Mouse (Mus musculus): ENCODE data around the gene Cyp1a2. TPM values are rescaled to one million over a fixed set of nuclear protein-coding genes. Genes with fewer than 3 reads are reported as not detected.

Gene Cyp1a2
- polyA plus RNA-seq, 1 experiment, result 0.08 TPM

- DNase-seq (ENCODE audit: low read depth), result no peak
These were observed 12.0 kb downstream of the Cyp1a2 start for GRCm38 (mm10) chr9:57671500-57671899.

- DNase-seq (ENCODE audit: low read depth), result no peak
These were observed 12.5 kb downstream of the Cyp1a2 start for GRCm38 (mm10) chr9:57671037-57671436.

DNA sequence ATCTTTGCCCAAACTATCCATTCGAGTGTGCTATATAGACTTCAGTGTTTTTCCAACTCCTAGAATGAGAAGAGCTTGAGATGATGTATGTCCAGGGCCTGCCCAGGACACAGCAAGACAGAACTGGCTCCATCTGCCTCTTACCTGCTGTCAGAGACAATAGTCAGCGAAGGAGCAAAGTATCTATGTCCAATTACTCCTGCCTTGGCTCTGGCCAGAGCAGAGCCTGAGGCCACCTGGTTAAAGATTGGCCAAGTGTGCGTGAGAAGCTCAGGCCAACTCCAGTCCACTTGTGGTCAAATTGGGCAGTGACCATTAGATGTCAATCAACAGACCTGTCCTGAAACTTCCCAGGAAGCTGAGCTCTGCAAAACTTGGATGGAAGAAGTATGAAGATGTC, 13.9 kb downstream of the Cyp1a2 start:
- DNase-seq (ENCODE audit: low read depth), result no peak

- DNase-seq (ENCODE audit: low read depth), result no peak
These were observed 15.2 kb downstream of the Cyp1a2 start for GRCm38 (mm10) chr9:57668277-57668676.

DNA sequence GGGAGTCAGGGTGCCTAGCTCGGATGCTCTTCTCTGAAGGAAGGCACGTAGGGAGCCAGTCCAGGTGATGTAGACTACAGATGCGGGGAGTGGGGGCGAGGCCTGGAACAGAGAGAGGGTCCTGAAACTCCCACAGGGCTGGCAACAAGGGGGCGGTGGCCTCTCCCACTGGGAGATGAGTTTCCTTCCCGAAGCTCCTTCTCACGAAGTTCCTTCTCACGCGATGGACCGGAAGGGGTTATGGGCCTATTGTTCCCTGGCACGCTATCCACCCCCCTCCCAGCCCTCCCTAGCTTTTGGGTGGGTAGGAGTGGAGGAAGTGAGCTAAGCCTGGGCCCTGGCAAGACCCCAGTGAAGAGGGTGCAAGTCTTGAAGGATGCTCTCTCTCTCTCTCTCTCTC, 15.7 kb downstream of the Cyp1a2 start:
- no peak for DNase-seq (ENCODE audit: low read depth)

DNA sequence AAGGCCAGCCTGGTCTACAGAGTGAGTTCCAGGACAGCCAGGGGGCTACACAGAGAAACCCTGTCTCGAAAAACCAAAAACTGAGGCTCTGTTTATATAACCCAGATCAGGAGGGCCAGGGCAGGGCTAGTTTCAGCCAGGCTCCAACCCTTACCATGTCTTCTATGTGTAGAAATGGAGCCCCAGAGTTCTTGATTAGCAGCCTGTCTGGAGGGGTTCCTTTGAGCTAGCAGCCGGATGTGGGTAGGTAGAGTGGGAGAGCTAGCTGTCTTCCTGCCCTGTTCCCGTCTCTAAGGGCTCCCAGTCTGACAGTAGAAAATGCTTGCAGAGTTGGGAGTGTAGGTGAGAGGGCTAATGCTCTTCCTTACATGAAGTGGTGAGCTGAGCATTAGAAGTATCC, 16.4 kb downstream of the Cyp1a2 start:
- DNase-seq (ENCODE audit: low read depth), result no peak

DNA sequence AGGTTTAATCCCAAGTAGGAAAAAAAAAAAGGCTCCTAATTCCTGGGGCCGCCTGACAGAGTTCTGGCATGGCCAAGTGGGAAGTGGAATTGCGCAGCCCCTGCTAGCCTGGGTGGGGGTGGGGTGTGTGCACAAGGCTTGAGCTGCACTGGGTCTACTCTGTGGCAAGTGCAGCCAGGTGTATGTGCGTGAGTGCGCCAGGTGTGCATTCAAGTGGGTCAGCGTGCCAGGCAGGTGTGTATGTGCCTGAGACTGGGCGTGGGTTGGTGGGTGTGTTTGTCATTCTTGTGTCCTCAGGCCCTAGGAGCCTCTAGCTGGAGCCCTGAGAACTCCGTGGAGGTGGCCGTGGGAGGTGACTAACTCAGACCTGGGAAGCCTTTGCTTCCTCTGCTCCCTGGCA, 17.0 kb downstream of the Cyp1a2 start:
- no peak for DNase-seq (ENCODE audit: low read depth)

GRCm38 (mm10) chr9:57664616-57665015, 18.9 kb downstream of the Cyp1a2 start:
- DNase-seq (ENCODE audit: low read depth), result no peak

DNA sequence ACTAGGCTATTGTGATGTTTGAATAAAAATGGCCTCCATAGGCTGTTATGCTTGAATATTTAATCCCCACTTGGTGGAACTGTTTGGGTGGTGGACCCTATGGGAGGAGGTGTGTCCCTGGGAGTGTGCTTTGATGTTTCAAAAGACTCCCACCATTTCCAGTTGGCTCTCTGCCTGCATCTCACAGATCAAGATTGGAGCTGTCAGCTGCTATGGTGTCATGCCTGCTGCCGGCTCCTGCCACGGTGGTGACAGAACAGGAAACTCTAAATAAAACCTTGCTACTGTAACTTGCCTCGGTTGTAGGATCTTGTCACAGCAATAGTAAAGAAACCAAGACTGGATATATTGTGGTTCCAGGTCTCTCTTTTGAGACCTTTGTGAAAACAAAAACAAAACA, 22.0 kb downstream of the Cyp1a2 start:
- no peak for DNase-seq (ENCODE audit: low read depth)

- no peak for DNase-seq (ENCODE audit: low read depth)
These were observed 23.0 kb downstream of the Cyp1a2 start for GRCm38 (mm10) chr9:57660501-57660900.

DNA sequence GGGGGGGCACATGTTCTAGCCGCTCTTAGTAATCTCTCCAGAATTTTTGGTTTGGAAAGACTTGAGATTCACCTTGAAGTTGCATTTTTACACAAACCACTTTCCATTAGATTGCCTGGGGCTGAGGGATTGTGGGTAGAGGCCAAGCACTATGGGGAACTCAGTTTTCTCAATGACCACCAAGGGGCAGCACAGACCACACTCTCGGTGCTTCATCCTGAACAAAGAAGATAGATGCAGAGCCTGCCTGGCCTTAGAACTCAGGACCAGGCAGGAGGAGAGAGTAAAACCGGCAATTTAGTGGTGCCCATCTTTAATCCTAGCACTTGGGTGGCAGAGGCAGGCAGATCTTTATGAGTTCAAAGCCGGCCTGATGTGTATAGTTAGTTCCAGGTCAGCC, 23.7 kb downstream of the Cyp1a2 start:
- DNase-seq (ENCODE audit: low read depth), result no peak

- DNase-seq (ENCODE audit: low read depth), result no peak
These were observed 24.5 kb downstream of the Cyp1a2 start for GRCm38 (mm10) chr9:57658970-57659369.

DNA sequence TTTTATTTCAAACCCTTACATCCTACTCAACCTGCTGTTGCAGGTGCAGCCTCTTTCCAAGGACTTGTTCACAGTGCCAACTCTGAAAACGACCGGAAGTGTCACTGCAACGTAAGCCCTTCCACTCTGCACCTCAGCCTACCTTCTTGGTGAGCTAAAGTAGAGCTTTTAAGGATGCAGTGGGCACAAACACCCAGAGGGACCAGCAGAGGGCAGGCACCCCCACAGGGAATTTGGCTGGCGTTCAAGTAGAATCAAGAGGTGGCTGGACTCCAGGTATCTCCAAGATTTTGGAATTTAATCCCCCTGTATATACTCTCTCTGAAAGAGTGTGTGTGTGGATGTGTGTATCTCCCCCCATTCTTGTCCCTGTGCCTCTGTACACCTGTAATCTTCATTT, 25.7 kb downstream of the Cyp1a2 start:
- no peak for DNase-seq (ENCODE audit: low read depth)

GRCm38 (mm10) chr9:57656631-57657350, 26.7 kb downstream of the Cyp1a2 start:
- DNase-seq (ENCODE audit: low read depth), result no peak

DNA sequence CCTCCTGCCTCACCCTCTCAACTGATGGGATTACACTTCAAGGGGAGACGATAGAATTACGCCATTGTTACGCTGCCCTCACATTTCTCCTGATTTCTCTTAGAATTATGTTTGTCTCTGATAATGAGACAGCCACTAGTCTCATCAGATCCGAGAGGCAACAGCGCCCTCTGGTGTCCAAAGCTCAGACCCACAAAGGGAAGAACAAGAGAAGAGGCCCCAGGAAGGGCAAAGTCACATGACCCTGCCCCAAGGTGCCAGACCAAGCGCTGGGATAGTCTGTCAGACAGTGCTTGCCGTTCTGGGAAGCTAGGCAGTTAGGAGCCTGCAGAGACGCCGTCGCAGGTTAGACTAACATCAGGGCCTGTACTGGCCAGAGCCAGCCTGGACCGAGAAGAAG, 27.8 kb downstream of the Cyp1a2 start:
- no peak for DNase-seq (ENCODE audit: low read depth)

DNA sequence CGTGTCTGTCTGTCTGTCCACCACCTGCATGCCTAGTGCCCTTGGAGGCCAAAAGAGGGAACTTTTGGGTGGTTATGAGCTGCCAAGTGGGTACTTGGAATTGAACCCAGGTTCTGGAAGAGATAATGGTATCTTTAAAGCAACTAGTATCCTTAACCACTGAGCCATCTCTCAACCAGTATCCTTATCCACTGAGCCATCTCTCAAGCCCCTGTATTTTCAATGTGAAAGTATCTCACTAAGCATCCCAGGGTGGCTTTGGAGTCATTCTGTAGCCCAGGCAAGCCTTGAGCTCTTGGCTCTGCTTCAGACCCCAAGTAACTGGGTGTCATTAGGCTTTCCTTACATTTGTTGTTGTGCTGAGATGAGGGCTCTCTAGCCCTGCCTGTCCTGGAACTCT, 28.5 kb downstream of the Cyp1a2 start:
- DNase-seq (ENCODE audit: low read depth), result no peak

DNA sequence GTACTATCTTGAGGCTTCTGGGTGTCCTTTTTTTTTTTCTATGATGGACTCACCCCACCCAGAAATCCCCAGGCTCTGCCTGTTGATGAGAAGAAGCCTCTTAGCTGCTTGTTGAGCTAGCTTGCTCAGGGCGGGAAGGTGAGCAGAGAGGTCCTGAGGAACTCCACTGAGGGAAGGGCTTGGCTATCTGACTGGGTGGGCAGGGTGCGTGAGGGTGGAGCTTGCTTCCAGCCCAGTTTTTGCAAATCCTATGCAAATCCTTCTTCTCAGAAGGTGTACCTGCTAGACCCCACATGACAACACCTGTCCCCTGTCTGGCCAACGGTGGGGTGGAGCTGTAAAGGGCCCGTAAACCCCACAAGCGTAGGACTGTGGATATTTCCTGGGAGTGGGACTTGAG, 30.2 kb downstream of the Cyp1a2 start, which contains the start of gene Csk:
Gene Csk, minus strand, starts transcription at position 349 of the 400 bp plus-strand sequence.
- DNase-seq (ENCODE audit: low read depth), result no peak

GRCm38 (mm10) chr9:57652855-57653254, 30.6 kb downstream of the Cyp1a2 start:
- no peak for DNase-seq (ENCODE audit: low read depth)

- no peak for DNase-seq (ENCODE audit: low read depth)
These were observed 31.2 kb downstream of the Cyp1a2 start for GRCm38 (mm10) chr9:57652351-57652750.

DNA sequence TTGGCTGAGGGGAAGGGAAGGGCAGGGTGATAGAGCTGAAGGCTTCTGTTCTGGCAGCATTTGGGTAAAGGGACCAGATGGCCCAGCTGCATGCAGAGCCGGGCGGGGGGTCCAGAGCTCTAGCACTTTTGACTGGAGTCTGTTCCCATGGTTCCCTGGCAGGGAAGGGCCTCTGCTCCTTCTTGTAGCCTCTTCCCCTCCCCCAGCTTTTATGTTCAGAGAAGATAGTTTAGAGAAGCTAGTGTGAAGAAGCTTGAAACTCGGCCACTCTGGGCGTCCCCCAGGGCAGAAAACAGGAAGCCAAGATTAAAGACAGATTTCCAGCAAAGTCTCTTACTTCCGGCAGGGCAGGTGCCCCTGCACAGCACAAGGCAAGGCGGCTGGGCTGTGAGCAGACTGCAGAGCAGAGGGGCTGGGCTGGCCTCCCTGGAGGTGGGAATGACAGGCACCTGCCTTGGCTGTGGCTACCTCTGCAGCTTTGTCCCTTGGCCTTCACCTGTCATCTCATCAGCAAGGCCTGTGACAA, 32.7 kb downstream of the Cyp1a2 start:
- DNase-seq (ENCODE audit: low read depth), result no peak

DNA sequence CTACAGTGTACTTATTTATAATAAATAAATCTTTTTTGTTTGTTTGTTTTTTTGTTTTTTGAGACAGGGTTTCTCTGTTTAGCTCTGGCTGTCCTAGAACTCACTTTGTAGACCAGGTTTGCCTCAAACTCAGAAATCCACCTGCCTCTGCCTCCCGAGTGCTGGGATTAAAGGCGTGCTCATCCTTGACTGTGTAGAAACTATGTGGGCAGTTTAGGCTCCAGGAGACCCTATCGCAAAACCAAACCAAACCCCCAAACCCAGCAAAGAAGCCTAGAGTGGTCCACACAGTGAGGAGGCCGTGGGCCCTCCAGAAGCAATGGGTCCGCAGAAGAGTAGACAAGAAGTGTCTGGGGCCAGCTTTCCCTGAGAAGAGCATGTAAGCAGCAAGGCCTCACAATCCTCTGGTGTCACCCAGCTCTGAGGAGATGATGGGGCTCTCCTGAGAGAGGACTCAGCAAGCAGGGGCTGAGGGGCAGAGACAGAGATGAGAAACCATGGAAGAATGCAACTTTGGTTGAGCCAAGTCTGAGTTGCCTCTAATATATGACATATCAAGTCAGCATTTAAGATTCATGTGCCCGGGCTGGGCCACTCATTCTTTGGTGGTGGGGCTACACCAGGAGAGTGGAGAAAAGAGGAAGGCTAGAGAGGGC, 33.2 kb downstream of the Cyp1a2 start:
- DNase-seq (ENCODE audit: low read depth), result no peak

- DNase-seq (ENCODE audit: low read depth), result no peak
These were observed 36.0 kb downstream of the Cyp1a2 start for GRCm38 (mm10) chr9:57647286-57648108.
